Mouse (Mus musculus) erythroblast, embryonic 14.5 days (primary cell): ENCODE results near the gene Plekho2.

ENCODE experiments used
- GATA1 ChIP-seq: IDR thresholded peaks from 2 replicates; pipeline ENCODE4 v1.6.1; 2012; ENCODE audit warnings: low read length, inconsistent platforms, mixed read lengths
- TAL1 ChIP-seq: IDR thresholded peaks from 3 replicates; pipeline ENCODE4 v1.6.1; 2012; ENCODE audit warnings: low read length, inconsistent platforms, mixed read lengths

- no peak for TF ChIP-seq GATA1
- no peak for TF ChIP-seq TAL1
These were observed 11.1 kb downstream of the Plekho2 start for GRCm38 (mm10) chr9:65568787-65569186.
